Mouse (Mus musculus) heart, embryonic 14.5 days (tissue): ENCODE measurements at regions not wholly inside any gene's neighbourhood (a gene's known extent, or its start where the extent isn't known, plus 50 kb on each side); places are given as distances from the start of the nearest gene placed in this dataset.

Experiments used
- ATAC-seq: fragments of 200-750 bp; cut with Nextera tagmentation; 2 replicates; pipeline ENCODE4 v1.8.0; 2017; ENCODE audit warnings: low read depth, moderate TSS enrichment; ENCODE audit not compliant: insufficient number of reproducible peaks, insufficient read depth, low FRiP score
- H3K27ac ChIP-seq, 2 experiments: fragments of 200-500 bp in 1 of 2; fragments of 300-500 bp in 1 of 2; sonication (generic) in 1 of 2; replicated peaks in 1 of 2; 2 replicates each; pipeline ENCODE4 v1.5.1; 2012 to 2014; ENCODE audit warnings: low read depth in 2 of 2, low read length in 2 of 2, control low read depth in 1 of 2, mild to moderate bottlenecking in 1 of 2, mixed read lengths in 1 of 2; ENCODE audit not compliant: control insufficient read depth in 1 of 2, insufficient read depth in 1 of 2
- H3K27me3 ChIP-seq: fragments of 300-500 bp; sonication (generic); 2 replicates; pipeline ENCODE4 v1.6.1; 2014; ENCODE audit warnings: mild to moderate bottlenecking, low read length, control low read depth; ENCODE audit not compliant: control insufficient read depth, insufficient read depth
- H3K36me3 ChIP-seq: fragments of 300-500 bp; sonication (generic); 2 replicates; pipeline ENCODE4 v1.6.1; 2014; ENCODE audit warnings: mild to moderate bottlenecking, control low read depth, low read length, mixed read lengths; ENCODE audit not compliant: control insufficient read depth, insufficient read depth
- H3K4me1 ChIP-seq, 2 experiments: fragments of 200-500 bp in 1 of 2; fragments of 300-500 bp in 1 of 2; sonication (generic) in 1 of 2; 2 replicates each; pipeline ENCODE4 v1.6.1; 2012 to 2014; ENCODE audit warnings: low read length in 2 of 2, control low read depth in 1 of 2, mixed read lengths in 1 of 2; ENCODE audit not compliant: control insufficient read depth in 2 of 2, insufficient read depth in 2 of 2
- H3K4me2 ChIP-seq: fragments of 300-500 bp; sonication (generic); 2 replicates; pipeline ENCODE4 v1.6.1; 2014; ENCODE audit warnings: mild to moderate bottlenecking, low read length
- H3K4me3 ChIP-seq, 2 experiments: fragments of 200-500 bp in 1 of 2; fragments of 300-500 bp in 1 of 2; sonication (generic) in 1 of 2; 2 replicates each; pipeline ENCODE4 v1.5.1; 2012 to 2014; ENCODE audit warnings: low read length in 2 of 2, mild to moderate bottlenecking in 2 of 2, control low read depth in 1 of 2, low read depth in 1 of 2, moderate library complexity in 1 of 2; ENCODE audit not compliant: control insufficient read depth in 1 of 2, insufficient read depth in 1 of 2
- H3K9ac ChIP-seq: fragments of 300-500 bp; sonication (generic); 2 replicates; pipeline ENCODE4 v1.6.1; 2014; ENCODE audit warnings: mild to moderate bottlenecking, low read length
- H3K9me3 ChIP-seq: fragments of 300-500 bp; sonication (generic); 2 replicates; pipeline ENCODE4 v1.6.1; 2016; ENCODE audit warnings: low read length, control low read depth; ENCODE audit not compliant: control insufficient read depth
- WGBS: fragments of 180-500 bp; shearing (Covaris S2); extraction: QIAGEN DNeasy Blood & Tissue Kit; methylation state at CpG from one replicate; pipeline ENCODE4 v1.1.7; 2014; 5-methylcytosine and 5-hydroxymethylcytosine counted together

- ATAC-seq, result no peak
- WGBS, result 60% methylated on average over 11 of the region's 11 CpGs
- Histone ChIP-seq H3K4me1 (no peaks in the 10 kb centered on the region), H3K36me3 (no peaks in the 10 kb centered on the region), H3K27me3 (no peaks in the 10 kb centered on the region), H3K9me3 (no peaks in the 10 kb centered on the region), H3K4me2 (no peak overlapping the region), H3K9ac (no peak overlapping the region), H3K27ac (no peak overlapping the region), H3K4me3 (no peak overlapping the region)
Measured at GRCm38 (mm10) chr9:72217296-72218028, 57.2 kb upstream of the Zfp280d start.

GRCm38 (mm10) chr9:72218736-72219135 lies 55.9 kb upstream of the Zfp280d start:
- Histone ChIP-seq H3K36me3 (no peaks in the 10 kb centered on the region), H3K9ac (no peak overlapping the region), H3K4me1 (no peaks in the 10 kb centered on the region), H3K4me3 (no peak overlapping the region), H3K9me3 (no peaks in the 10 kb centered on the region), H3K27me3 (no peaks in the 10 kb centered on the region), H3K4me2 (no peak overlapping the region), H3K27ac (no peak overlapping the region)
- no peak for ATAC-seq
- WGBS, result 71% methylated on average over 7 of the region's 7 CpGs

- Histone ChIP-seq H3K9me3 (no peaks in the 10 kb centered on the region), H3K4me3 (no peak overlapping the region), H3K4me2 (no peak overlapping the region), H3K4me1 (no peaks in the 10 kb centered on the region), H3K27ac (no peak overlapping the region), H3K9ac (no peak overlapping the region), H3K27me3 (no peaks in the 10 kb centered on the region), H3K36me3 (no peaks in the 10 kb centered on the region)
- WGBS, result 90% methylated on average over 12 of the region's 12 CpGs
- no peak for ATAC-seq
Measured at GRCm38 (mm10) chr9:72219892-72220291, 54.8 kb upstream of the Zfp280d start.

- Histone ChIP-seq H3K27me3 (no peaks in the 10 kb centered on the region), H3K36me3 (no peaks in the 10 kb centered on the region), H3K4me3 (no peak overlapping the region), H3K4me2 (no peak overlapping the region), H3K9ac (no peak overlapping the region), H3K27ac (no peak overlapping the region), H3K4me1 (no peaks in the 10 kb centered on the region), H3K9me3 (no peaks in the 10 kb centered on the region)
- WGBS, result 85% methylated on average over 5 of the region's 5 CpGs
- ATAC-seq, result no peak
Measured at GRCm38 (mm10) chr9:72221333-72221732, 53.3 kb upstream of the Zfp280d start.
